Mouse (Mus musculus): Measurements from ENCODE around the gene Prkd2. TPM values are rescaled to one million over a fixed set of nuclear protein-coding genes. Genes with fewer than 3 reads are reported as not detected.

The Prkd2 gene
- 1 to 10 TPM; 9.1 to 9.5 TPM for total RNA-seq (2021)

DNA sequence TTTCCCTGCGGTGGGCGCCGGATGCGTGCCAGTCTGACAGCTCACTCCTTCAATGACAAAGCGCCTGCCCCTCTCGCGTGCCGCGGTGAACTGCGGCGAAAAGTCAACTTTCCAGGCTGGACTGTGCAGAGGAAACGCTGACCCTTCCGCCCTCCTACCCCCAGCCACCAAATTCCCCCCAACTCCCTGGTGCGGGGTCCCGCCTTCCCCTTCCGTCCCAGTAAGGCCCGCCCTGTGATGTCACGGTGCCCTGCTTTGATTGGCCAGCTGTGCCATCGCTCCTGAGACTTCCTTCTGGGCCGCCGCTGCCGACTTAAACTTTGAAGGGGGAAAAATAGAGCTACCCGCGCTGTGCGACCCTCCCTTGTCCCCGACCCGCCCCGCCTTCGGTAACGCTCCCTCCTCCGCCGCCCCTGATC lies at the start of gene Prkd2:
TSS of gene Prkd2 (plus strand) at position 258 of the 419 bp plus-strand sequence.
- intact Hi-C loops (cut with DNase I) = no loop called here
- DNase-seq = peak; percentile 92

- DNase-seq = no peak
Observed at GRCm38 (mm10) chr7:16793010-16793725, 49.5 kb upstream of the Prkd2 start.

DNA sequence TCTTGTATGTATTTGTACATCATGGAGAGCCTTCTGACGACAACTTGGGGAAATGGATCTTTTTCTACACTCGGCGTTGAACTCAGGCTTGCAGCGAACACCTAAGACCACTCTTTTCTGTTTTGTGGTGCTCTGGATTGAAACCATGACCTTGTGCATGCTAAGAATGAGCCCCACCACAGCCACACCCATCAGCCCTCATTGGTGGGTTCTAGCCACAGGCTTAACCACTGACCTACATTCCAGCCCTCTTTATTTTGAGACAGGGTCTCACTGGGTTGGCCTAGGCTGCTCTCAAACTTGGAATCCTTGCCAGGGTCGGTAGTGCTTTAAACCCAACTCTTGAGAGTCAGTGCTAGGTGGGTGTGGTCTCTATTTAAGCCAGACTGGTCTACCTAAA lies 47.8 kb upstream of the Prkd2 start:
- no peak for DNase-seq
- intact Hi-C loops (cut with DNase I) = no loop called here

More at GRCm38 (mm10) chr7:16793010-16793725, 49.5 kb upstream of the Prkd2 start:
- intact Hi-C loops (cut with DNase I) = no loop called here

- intact Hi-C loops (cut with DNase I) = loop anchor here (10.0 kb wide), 1 partner anchor 180 kb away; no protein-coding TSS in a partner anchor
- DNase-seq = no peak
Observed at GRCm38 (mm10) chr7:16804409-16805028, 38.2 kb upstream of the Prkd2 start.

DNA sequence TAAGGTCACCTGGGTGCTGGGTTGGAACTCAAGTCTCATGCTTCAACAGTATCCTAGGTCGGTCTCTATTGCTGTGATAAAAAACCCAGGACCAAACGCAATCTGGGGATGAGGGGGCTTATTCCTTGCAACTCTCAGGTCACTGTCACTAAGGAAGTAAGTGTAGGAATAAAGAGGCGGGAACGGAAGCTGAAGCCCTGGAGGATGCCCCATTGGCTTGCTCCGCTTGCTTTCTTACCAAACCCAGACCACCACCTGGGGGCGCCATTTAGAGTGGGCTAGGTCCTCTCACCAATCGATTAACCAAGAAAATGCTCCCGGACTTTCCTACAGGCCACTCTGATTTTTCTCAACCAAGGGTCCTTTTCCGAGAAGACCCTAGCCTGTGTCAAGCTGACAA lies 34.8 kb upstream of the Prkd2 start:
- intact Hi-C loops (cut with DNase I) = loop anchor here (10.0 kb wide), 1 partner anchor 183 kb away; no protein-coding TSS in a partner anchor
- DNase-seq = no peak

DNA sequence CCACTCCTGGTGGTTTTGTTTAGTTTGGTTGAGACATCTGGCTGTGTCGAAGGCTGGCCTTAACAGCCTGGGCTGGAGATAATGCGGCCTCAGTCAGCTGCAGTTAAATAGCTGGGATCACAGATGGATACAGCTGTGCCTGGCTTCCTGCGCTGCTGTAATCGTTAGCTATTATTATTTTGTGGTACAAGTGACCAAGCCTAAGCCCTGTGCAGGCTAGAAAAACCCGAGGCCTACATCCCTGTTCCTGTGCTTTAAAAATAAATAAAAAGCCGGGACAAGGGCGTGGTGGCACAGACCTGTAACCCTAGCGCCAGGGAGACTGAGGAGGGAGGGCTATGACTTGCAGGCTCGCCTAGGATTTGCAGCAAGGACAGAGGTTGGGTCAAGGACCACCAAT lies 34.1 kb upstream of the Prkd2 start:
- intact Hi-C loops (cut with DNase I) = loop anchor here (10.0 kb wide), 1 partner anchor 184 kb away; no protein-coding TSS in a partner anchor

DNA sequence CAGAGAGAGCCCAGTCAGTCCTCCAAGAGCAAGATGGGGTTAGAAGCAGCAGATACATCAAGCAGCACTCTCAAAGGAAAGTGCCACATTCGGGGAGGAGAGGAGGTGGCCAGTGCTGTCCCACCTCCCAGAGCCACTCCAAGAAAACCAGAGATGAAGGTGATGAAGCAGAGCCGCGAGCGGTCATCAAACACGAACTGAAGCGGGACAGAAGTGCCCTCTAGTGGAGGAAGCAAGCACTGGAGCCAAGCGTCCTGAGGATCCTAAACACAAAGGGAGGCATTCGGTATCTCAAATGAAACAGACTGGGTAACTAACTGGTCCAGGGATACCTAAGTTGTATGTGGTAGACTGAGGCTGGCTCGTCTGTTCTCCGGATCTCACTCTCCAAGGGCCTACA lies 33.0 kb upstream of the Prkd2 start:
- intact Hi-C loops (cut with DNase I) = loop anchor here (5.0 to 10.0 kb wide), 2 partner anchors 67 to 185 kb away; no protein-coding TSS in a partner anchor
- DNase-seq = peak; percentile 59

More for the DNA sequence above, 34.1 kb upstream of the Prkd2 start:
- DNase-seq = no peak

- intact Hi-C loops (cut with DNase I) = loop anchor here (5.0 kb wide), 1 partner anchor 68 kb away; no protein-coding TSS in a partner anchor
- no peak for DNase-seq
Observed at GRCm38 (mm10) chr7:16810399-16810919, 32.2 kb upstream of the Prkd2 start.

- intact Hi-C loops (cut with DNase I) = loop anchor here (5.0 kb wide), 1 partner anchor 69 kb away; no protein-coding TSS in a partner anchor
- peak; percentile 46 for DNase-seq
Observed at GRCm38 (mm10) chr7:16810920-16811648, 31.6 kb upstream of the Prkd2 start.

DNA sequence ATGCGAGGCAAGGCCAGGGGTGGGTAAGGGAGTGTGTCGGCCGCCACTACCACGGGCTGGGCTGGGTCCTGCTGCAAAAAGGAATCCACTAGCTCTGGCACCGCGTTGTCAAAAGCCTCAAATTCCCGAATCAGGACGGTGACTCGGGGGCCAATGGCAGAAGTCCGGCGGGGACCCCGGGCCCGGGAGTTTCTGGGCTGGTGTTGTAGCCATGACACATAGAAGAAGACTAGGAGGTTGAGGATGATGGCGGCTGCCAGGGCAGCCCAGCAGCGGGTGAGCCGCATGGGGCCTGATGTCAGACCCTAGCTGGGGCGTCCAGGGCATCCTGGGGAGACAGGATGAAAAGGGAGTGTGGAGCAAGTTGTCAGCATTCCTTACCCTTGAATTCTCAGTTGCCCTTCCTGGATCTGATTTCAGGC lies 31.0 kb upstream of the Prkd2 start:
- no peak for DNase-seq
- intact Hi-C loops (cut with DNase I) = loop anchor here (5.0 kb wide), 1 partner anchor 69 kb away; no protein-coding TSS in a partner anchor

DNA sequence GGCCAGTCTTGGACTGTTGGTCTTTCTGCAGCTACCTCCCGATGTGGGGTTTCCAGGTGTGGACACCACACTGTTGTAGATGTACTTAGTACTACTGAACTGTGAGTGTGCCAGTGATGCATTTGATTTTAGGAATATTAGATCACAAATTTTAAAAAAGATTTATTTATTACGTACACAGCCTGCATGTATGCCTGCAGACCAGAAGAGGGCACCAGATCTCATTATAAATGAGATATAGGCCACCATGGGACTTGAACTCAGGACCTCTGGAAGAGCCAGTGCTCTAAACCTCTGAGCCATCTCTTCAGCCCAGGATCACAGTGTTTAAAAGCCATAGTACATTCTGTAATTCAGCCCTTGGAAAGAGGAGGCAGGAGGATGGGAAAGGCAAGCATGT lies 30.2 kb upstream of the Prkd2 start:
- intact Hi-C loops (cut with DNase I) = loop anchor here (5.0 kb wide), 1 partner anchor 70 kb away; no protein-coding TSS in a partner anchor
- no peak for DNase-seq

DNA sequence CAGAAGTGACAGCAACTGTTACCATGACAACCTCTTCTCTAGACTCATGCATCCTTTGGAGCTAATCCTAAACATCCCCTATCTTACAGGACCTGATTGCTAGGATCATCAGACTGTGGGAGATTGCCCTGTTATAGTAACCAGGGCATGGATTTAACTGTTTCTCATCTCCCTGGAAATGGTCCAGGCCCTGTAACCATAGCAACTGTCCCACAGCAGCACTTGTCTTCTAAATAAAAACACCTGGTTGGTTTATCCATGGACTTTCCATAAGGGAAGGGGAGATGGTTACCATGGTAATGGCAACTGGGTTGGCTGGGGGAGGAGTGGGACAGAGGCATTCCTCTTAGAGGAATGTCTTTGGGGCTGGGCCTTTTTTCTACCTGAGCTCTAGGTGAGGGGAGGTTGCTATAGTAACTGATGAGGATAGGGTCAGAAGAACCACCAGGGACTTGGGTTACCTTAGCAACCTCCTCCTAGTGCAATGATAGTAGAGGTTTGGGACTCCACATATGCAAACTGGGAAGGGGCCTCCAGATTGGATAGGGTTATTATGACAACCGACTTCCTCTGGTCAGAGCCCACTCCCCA lies 27.3 kb upstream of the Prkd2 start, which contains the start of gene Strn4:
TSS of gene Strn4 (plus strand) at position 539 of the 591 bp plus-strand sequence.
- peak; percentile 60 for DNase-seq
- intact Hi-C loops (cut with DNase I) = no loop called here

DNA sequence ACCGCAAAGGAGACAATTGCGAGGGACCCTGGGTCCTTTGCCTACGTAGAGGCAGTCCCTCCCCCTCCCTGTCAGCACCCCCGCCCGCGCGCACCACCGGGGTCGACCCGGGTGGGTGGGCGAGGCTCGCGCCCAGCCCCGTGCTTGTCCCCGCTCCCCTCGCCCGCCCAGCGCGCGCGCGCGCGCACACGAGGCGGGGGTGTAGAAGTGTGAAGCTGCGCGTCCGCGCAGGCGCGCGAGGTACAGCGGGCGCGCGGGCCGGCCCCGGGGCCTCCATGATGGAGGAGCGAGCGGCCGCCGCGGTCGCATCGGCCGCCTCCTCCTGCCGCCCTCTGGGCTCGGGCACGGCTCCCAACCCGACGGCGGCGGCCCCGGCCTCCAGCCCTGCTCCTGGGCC lies 26.6 kb upstream of the Prkd2 start:
- intact Hi-C loops (cut with DNase I) = no loop called here
- peak; percentile 89 for DNase-seq

- DNase-seq = peak; percentile 54
- intact Hi-C loops (cut with DNase I) = no loop called here
Observed at GRCm38 (mm10) chr7:16816475-16817122, 26.1 kb upstream of the Prkd2 start, which contains the start of gene Fkrp. Gene Fkrp, minus strand, starts transcription at chr7:16816732.

GRCm38 (mm10) chr7:16817693-16818092 lies 25.0 kb upstream of the Prkd2 start:
- intact Hi-C loops (cut with DNase I) = no loop called here

GRCm38 (mm10) chr7:16819794-16820193 lies 22.9 kb upstream of the Prkd2 start:
- no peak for DNase-seq
- intact Hi-C loops (cut with DNase I) = no loop called here

More at GRCm38 (mm10) chr7:16817693-16818092, 25.0 kb upstream of the Prkd2 start:
- no peak for DNase-seq

DNA sequence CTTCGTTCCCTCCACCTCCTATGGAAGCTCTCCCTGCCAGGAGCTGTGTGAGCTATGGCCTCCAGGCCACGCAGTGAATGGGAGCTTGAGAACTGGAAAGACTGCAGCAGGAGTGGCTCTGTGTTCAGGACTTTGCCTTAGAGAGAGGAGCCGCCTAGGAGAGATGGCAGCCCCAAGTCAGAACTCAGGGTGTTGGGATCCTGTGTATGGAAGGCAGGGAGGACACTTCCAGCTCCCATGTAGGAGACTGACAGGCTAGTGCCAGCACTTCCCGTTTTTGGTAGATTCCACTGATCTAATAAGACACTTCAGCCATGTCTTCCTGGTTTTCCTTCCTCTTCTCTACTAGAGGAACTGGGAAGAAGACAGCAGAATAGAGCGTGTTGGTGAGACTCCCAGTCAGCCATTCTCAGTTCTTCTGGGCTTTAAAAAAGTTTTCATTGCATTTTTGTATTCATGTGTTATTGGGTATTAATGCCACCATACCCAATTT lies 22.4 kb upstream of the Prkd2 start:
- intact Hi-C loops (cut with DNase I) = no loop called here
- DNase-seq = no peak

DNA sequence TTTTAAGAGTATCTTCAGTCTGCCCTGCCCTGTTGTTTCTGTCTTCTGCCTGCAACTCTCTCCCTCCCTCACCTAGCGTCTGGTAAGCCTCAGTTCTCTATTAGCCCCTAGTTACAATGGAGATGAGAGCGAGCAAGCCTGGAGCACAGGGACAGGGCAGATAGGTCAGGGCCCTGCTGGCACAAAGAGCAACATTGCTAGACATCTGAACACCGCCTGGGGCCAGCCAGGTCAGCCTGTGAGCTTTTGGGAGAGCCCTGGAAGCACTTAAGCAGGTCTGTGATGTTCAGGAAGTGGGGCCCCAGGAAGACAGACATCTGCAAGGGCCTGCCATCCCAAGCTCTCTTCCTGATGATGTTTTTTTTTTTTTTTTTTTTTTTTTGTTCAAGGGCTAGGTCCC lies 21.6 kb upstream of the Prkd2 start:
- no peak for DNase-seq
- intact Hi-C loops (cut with DNase I) = no loop called here

DNA sequence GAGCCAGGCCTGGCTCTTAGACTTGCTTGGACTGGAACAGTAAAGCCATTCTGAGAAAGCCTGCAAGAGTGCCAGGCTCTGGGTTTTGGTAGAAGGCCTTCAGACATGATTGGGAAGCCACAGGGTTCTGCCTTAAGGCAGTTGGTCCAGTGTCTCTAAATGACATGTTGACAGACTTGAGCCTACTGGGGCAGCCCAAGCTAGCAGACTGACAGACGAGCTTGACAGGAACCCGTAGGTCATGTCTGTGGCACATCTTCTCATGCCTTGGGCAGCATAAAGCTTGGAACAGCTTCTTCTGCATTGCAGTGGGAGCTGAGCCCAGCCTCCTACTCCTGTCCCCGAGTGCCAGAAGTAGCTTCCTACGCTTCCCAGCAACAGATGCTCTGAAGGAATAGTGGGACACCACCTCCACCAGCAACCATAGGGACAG lies 21.0 kb upstream of the Prkd2 start:
- intact Hi-C loops (cut with DNase I) = no loop called here

More for the DNA sequence above, 21.0 kb upstream of the Prkd2 start:
- DNase-seq = no peak
